Mouse (Mus musculus): ENCODE results near the gene Per3. TPM values are rescaled to one million over a fixed set of nuclear protein-coding genes. Genes with fewer than 3 reads are reported as not detected.

The Per3 gene
- total RNA-seq (2023): 1 to 10 TPM; 2.6 to 2.8 TPM

DNA sequence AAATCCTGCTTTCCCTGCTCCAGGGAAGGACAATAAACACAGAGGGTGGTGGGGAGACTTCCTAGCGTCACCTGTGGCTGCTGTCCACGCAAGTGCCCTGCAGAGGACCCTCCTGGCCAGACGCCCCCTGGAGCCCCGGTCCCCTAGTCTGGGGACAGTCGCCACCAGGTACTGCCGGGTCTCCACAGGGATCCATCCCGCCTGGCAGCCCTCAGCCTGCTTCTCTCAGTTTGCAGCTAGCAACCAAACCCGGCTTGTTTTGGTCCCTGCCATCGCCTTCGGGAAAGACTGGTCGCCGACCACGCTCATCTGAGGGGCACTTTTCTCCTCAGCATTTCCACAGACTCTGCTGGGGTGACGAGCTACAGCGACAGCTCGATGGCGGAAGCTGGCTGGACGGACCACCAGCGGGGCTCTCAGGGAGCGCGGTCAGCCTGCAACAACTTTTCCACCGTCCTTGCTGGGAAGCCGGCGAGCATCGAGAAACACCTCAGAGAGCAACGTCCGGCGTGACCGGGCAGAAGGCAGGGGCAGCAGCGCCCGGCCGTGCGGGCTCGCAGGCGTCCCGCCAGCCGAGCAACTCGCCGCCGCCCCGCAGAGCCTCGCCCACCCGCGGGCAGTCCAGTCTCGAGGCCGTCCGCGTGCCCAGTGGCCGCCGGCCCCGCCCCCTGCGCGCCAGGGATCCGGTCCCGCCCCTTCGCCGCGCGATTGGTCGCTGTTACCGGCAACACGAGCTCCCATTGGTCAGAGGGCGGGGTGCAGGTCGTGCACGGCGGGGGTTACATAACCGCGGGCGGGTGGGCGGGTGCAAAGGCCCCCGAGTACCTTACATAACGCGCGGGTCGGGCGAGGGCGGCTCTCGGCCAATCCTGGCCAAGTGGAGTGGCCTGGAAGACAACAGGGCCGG is at the start of gene Per3:
Per3 (minus strand) TSS at position 629 of the 907 bp plus-strand sequence.

DNA sequence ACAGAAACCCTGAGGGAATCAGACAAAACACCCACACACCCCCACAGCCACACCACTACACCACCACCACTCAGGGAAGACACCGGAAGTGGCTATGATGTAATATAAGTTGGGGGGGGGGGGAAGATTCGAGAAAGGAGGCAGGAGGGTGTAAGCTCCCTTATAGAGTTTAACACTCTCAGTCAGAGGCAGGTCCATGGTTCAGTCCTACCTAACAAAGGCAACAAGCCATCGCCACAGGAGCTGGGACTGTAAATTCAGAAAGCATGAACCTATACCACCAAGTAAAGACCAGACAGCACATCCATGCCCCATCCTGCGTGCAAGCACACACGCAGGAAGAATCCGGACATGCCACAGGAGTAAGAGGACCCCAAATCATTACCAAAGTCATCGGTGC is 44.8 kb upstream of the Per3 start, which contains the start of gene Gm13090:
Gm13090 (plus strand) TSS at position 301 of the 400 bp plus-strand sequence.

DNA sequence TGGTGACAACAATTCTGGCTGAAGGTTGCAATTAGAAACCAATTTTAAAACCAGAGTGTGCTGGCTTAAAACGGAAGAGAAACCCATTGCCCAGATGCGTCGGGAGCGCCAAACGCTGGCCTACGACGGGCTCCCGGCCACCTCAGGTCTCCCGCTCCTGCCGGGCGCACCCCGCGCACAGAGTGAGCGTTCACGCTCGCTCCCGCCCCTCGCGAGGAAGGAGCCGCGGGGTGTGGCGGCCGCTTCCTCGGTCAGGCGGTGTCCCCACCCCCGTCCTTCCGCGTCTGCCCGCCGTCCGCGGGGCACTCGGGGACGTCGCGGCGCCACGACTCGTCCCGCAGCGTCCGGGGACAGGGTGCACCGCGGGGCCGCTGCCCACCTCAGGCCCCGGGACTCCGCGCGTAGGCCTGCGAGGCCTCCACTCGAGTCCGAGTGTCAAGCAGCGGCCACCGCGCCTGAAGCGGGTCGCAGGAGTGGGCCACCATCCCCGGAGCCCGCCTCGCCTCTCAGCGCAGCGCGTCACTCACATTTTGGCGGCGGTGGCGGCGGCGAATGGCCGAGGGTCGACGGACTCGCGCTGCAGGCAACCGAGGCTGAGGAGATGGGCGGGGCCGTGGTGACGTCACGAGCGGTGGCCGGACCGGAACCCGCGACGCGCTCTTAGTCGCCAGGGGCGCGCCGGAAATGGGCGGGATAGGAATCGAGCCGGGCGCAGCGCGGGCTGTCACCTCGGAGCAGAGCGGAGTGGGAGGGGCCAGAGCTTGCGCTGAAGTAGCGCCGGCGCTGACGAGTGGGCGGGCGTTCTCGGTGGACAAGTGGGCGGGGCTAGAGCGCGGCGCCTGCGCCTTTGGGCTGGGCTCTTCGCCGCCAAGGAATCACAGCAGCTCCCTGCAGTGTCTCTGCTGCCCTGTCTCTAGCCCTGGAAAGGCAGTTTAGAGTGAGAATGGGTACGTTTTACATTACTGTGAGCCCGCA is 13.2 kb upstream of the Per3 start, which contains the start of gene Vamp3:
Vamp3 (minus strand) TSS at position 617 of the 975 bp plus-strand sequence.

DNA sequence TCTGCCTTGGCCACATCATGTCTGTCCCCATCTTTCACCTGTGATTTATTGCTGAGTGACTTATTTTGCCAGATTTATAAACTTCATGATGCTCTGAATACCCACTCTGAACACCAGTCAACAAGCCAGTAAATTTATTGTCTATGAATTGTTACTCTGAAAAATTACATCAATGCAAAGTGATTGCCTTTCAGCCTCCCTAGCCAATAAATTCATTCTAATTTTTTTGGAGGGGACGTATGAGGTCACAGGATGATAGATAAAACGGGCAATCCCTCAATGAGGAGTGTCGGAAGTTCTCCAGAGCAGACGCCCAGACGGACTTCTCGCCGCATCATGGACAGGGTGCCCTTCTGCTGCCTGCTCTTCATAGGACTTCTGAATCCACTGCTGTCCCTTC is 47.7 kb downstream of the Per3 start, which contains the start of gene Uts2:
Uts2 (plus strand) TSS at position 301 of the 400 bp plus-strand sequence.

Other genes with a start within 250 kb of the Per3 start
- 1 to 10 TPM; 4.0 to 7.1 TPM for gene Errfi1, start 190.7 kb downstream of the Per3 start, total RNA-seq (2023)
- 10 to 100 TPM; 67.8 to 80.1 TPM for gene Park7, start 130.2 kb downstream of the Per3 start, total RNA-seq (2023)
- not detected for gene Tnfrsf9, start 130.1 kb downstream of the Per3 start, total RNA-seq (2023)
- gene Uts2, start 47.6 kb downstream of the Per3 start, total RNA-seq (2023): not detected
- 100 to 1,000 TPM; 132 to 133 TPM for gene Vamp3, start 13.3 kb upstream of the Per3 start, total RNA-seq (2023)
- not detected for gene Gm13090, start 44.9 kb upstream of the Per3 start, total RNA-seq (2023)

All from neutrophil, adult 59 days (primary cell).